Mouse (Mus musculus) ES-E14 (cell line): ENCODE results near the gene Dync2h1.

Experiments
- HCFC1 ChIP-seq: IDR thresholded peaks from 2 replicates; pipeline ENCODE4 v1.6.1; 2012; ENCODE audit warnings: low read length, inconsistent platforms, borderline replicate concordance; ENCODE audit not compliant: insufficient read depth
- MAFK ChIP-seq: IDR thresholded peaks from 2 replicates; pipeline ENCODE4 v1.6.1; 2014; ENCODE audit warnings: mild to moderate bottlenecking, low read depth, low read length, inconsistent platforms; ENCODE audit not compliant: insufficient read depth
- ZNF384 ChIP-seq: IDR thresholded peaks from 2 replicates; pipeline ENCODE4 v1.6.1; 2012; ENCODE audit warnings: low read depth, low read length, inconsistent platforms

DNA sequence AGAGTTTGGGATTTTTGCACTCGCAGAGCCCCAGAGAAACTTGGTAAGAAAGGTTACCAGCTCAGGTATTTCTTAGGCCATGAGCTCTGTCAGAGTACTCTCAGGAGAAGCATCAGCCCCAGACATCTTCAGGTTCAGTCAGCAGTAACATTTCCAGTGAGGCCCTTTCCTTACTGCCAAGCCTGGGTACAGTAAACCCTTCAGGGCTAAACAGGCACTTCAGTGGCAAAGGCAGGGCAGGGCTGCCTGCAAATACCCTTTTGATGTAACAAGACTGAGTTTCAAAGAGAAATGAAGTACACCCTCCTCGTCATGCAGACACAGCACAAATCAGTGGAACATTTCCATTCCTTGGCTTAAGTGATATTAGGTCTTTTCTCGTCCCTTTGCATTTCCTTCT, 219.2 kb downstream of the Dync2h1 start:
- TF ChIP-seq MAFK (no peak), ZNF384 (no peak), HCFC1 (no peak)
